Mouse (Mus musculus) liver, adult 2 months (tissue): ENCODE results near the gene Zfp605.

ENCODE experiments used
- CTCF ChIP-seq: fragments of 200-500 bp; IDR thresholded peaks from 2 replicates; pipeline ENCODE4 v1.5.1; 2011; ENCODE audit warnings: low read depth, low read length, control low read depth
- POLR2A ChIP-seq: fragments of 200-500 bp; IDR thresholded peaks from 2 replicates; pipeline ENCODE4 v1.6.1; 2011; ENCODE audit warnings: low read length, control low read depth; ENCODE audit not compliant: insufficient read depth; ENCODE audit errors: extremely low read depth

DNA sequence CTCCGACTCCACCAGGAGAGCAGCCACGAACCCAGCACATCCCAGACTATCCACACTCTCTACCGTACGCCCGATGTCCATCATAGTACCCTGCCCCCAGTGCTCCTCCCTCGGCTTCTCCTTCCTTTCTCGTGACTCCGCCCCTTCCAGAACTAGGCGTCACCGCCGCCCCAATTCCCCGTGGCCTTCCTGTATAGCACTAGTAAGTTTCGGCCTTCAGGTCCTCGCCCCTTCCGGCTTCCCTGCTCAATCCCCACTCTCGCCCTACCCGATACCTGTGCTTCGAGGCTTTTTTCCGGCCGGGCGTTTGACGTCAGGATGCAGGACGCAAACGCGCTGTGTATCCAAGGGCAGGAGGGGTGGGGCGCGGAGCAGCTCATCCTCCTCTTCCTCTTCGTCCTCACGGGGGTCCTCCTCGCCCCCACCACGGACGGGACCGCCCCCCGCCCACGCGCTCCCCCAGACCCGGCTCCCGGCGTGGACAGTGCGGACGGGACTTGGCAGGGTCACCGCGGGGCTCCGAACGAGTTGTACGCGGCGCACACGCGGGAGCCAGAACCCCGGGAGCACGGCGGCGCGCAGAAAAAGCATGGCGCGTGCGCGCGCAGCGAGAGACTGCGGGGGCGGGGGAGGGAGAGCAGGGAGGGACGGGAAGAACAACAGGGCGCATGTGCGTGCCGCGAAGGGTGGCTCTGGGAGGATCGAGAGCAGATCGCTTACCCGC lies 2.1 kb upstream of the Zfp605 start, which contains the start of gene Gtpbp6:
- TF ChIP-seq POLR2A: peak; percentile 32; the same call in 1 of the 2 replicates
- no peak for TF ChIP-seq CTCF
